Mouse (Mus musculus): ENCODE measurements around the gene Sgcd.

Gene Sgcd

GRCm38 (mm10) chr11:47276586-47276985 lies 712.2 kb downstream of the Sgcd start:
- TF ChIP-seq GATA4 (IDR thresholded peaks at IDR 0.05; ENCODE audit: insufficient replicate concordance, low read length) = no peak

DNA sequence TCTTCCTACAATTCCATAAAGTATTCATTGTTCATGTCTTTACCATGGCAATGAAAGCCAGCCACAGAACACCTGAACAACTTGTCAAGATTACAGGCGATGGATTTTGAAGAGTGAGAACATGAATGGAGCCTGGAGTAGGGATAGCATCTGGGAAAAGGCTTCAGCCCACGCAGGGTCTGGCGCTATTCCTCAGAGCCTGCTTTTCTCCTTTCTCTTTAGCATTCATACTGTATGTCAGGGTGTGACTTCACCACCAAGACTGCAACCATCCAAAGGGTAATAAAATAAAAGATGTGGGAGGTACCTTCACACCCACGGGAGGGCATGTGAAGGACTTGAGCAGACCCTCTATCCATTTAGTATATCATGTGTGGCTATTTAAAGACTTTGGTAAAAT lies 720.2 kb downstream of the Sgcd start:
- no peak for TF ChIP-seq GATA4 (IDR thresholded peaks at IDR 0.05; ENCODE audit: insufficient replicate concordance, low read length)

DNA sequence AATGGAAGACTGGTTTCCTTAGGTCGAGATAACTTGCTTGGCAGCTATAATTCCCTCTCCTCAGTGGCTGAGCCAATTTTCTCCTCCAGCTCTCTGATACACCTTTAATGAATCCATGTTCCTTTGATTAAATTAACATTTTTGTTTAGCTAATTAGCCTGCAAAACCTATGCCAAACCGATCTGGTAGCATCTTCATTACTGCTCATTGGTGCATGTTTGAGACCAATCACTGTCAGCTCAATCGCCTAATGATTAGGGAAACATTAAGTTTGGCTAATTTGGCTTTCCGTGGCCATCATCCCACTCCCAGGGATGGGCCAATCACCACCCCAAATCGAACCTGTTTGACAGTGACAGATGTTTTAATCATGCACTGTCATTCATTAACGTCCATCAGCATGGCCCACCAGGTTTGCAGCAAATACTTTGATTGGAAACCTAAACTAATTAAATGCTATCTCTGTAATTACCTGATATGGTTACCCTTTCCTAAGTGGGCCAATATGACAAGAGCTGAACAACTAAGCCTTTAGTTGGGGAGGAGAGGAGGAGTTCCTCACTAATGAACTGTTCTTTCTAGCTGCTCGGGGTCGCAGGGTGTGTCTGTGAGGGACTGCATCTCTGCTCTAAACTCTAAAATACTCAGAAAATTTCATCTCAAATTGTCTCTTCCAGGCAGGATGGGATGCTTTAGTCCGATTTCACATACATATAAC lies 724.3 kb downstream of the Sgcd start:
- no peak for TF ChIP-seq GATA4 (IDR thresholded peaks at IDR 0.05; ENCODE audit: insufficient replicate concordance, low read length)

- TF ChIP-seq GATA4 (IDR thresholded peaks at IDR 0.05; ENCODE audit: insufficient replicate concordance, low read length) = no peak
These were observed 738.5 kb downstream of the Sgcd start for GRCm38 (mm10) chr11:47250301-47250700.

- TF ChIP-seq GATA4 (IDR thresholded peaks at IDR 0.05; ENCODE audit: insufficient replicate concordance, low read length) = no peak
These were observed 740.4 kb downstream of the Sgcd start for GRCm38 (mm10) chr11:47248345-47248893.

DNA sequence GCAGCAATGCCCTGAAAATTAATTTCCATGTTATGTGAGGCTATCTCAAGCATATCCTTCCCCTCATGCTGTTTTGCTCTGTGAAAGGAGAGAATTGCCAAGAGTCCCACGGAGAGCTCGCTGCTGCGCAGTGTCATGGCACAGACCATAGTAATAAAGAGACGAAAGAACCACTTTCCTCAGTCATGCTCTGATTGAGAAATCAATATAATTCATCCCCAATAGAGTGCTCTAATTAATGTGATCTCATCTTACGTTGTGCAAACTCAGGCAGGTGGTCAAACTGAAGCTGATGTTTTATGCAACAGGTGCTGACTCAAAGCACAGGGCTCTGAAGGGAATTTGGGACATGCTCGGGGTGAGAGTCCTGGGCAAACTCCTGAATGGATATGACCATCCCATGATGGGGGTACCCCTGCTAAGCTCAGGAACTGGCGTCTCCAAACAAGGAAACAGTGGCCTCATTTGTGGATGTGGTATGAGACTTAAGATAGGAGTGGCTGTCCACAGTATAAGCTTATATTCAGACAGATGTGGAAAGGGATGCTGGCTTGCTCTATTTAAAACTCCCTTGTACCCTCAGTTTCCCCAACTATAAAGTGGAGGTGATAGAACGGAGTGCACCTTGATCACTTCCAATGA lies 740.9 kb downstream of the Sgcd start:
- no peak for TF ChIP-seq GATA4 (IDR thresholded peaks at IDR 0.05; ENCODE audit: insufficient replicate concordance, low read length)

GRCm38 (mm10) chr11:47242401-47242800 lies 746.4 kb downstream of the Sgcd start:
- no peak for TF ChIP-seq GATA4 (IDR thresholded peaks at IDR 0.05; ENCODE audit: insufficient replicate concordance, low read length)

- TF ChIP-seq GATA4 (IDR thresholded peaks at IDR 0.05; ENCODE audit: insufficient replicate concordance, low read length) = no peak
These were observed 760.5 kb downstream of the Sgcd start for GRCm38 (mm10) chr11:47228222-47228621.

- no peak for TF ChIP-seq GATA4 (IDR thresholded peaks at IDR 0.05; ENCODE audit: insufficient replicate concordance, low read length)
These were observed 764.6 kb downstream of the Sgcd start for GRCm38 (mm10) chr11:47224148-47224547.

DNA sequence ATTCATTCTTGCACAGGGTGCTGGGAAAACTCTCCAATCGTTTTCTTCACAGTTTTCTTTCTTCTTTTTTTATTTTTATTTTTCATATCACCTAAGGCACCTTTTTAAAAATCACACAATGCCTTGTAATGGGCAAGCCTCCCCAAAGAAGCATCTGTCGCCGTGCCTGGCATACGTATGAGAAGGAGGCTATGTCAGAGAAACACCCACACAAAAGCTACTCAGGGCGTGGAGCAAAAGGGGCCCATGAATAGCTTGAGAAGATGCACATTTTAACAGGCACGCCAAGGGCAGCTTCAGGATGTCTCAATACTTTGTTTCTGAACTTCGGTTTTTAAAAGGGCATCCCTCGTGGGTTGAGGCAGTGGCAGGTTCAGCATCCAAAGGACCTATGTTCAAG lies 777.2 kb downstream of the Sgcd start:
- TF ChIP-seq GATA4 (IDR thresholded peaks at IDR 0.05; ENCODE audit: insufficient replicate concordance, low read length) = no peak

DNA sequence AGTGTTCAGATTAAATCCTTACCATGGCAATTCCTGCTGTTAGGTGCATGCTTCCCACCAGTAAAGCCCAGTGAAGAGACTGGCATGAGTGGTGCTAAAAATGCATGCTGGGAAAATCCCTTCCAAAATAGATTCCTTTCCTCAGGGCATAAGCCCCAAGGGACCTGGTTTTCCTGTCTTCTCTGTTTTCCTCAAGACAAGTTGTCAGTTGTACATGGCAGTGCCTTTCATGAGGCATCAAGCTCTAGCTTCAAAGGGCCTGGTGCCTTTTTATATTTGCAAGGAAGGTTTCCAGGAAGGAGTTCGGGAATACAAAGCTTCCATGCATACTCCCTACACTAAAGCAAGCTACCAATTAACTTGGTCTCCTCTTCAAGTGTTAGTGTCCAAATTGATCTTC lies 782.3 kb downstream of the Sgcd start:
- no peak for TF ChIP-seq GATA4 (IDR thresholded peaks at IDR 0.05; ENCODE audit: insufficient replicate concordance, low read length)

DNA sequence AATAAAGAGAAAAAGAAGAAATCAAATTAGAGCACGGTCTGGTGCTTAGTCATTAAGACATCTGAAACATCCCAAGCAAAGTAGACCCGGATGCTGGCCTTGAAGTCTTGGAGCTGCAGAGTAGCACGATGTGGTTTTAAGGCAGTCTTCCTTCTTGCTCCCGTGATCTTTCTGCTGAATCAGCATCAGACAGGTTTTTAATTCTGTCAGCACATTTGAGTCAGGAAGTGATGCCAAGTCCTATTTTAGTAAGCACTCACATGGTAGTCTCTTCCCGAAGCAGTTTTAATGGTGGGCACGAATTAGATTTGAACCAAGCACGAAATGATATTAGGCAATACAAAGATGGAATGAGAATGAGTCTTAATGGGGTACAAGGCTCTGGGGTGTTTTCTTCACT lies 789.7 kb downstream of the Sgcd start:
- TF ChIP-seq GATA4 (IDR thresholded peaks at IDR 0.05; ENCODE audit: insufficient replicate concordance, low read length) = no peak

DNA sequence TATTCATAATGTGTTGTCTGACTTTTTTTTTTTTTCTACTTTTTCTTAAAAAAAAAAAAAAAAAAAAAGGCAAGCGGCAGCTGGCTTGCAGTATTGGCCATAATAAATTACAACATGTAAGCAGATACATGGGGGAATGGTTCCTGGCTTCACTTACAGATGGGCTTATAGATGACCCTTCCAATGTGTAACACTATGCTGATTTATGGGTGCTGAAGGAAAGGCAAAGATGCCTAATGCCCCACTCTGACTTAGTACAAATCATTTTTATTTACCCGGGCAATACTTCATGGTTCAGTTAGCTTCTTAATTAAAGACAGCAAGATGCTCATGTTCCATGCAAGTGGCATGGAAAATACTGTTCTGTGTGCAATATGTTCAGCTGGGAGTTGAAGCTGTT lies 800.2 kb downstream of the Sgcd start:
- no peak for TF ChIP-seq GATA4 (IDR thresholded peaks at IDR 0.05; ENCODE audit: insufficient replicate concordance, low read length)

GRCm38 (mm10) chr11:47174977-47175376 lies 813.8 kb downstream of the Sgcd start:
- TF ChIP-seq GATA4 (IDR thresholded peaks at IDR 0.05; ENCODE audit: insufficient replicate concordance, low read length) = no peak

DNA sequence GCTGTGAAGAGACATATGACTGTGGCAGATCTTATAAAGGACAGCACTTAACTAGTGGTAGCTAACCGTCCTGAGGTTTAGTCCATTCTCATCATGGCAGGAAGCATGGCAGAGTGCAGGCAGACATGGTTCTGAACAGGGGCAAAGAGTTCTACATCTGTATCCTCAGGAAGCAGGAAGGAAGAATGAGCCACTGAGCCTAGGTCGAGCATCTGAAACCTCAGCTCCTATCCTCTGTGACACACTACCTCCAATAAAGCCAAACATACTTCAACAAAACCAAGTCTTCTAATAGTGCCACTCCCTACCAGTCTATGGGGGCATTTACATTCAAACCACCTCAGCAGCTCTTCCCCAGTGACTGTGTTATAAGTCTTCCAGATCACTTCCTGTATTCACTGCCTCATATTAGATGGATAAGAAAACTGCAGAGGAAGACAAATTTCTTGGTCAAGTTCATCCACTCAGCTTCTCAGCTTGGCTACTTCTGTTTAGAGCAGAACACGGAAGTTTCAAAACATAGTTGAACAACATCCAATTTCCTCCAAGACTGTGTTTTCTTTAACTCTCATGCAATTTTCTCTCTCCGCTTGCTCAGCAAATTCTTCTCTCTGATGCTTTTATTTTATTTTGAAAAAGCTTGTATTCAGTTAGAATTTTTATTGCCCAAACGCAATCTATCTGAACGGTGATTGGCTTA lies 817.7 kb downstream of the Sgcd start:
- TF ChIP-seq GATA4 (IDR thresholded peaks at IDR 0.05; ENCODE audit: insufficient replicate concordance, low read length) = no peak

GRCm38 (mm10) chr11:47167376-47167775 lies 821.4 kb downstream of the Sgcd start:
- TF ChIP-seq GATA4 (IDR thresholded peaks at IDR 0.05; ENCODE audit: insufficient replicate concordance, low read length) = no peak
